Mouse (Mus musculus) limb, embryonic 10.5 days (tissue): ENCODE measurements at regions not wholly inside any gene's neighbourhood (a gene's known extent, or its start where the extent isn't known, plus 50 kb on each side); places are given as distances from the start of the nearest gene placed in this dataset.

Experiments used
- DNase-seq: peaks from one replicate; pipeline ENCODE4 v3.0.0-alpha.2; 2017; ENCODE audit warnings: low spot score
- H3K27ac ChIP-seq: fragments of 300-500 bp; sonication (generic); 2 replicates; pipeline ENCODE4 v1.5.1; 2016; ENCODE audit warnings: mild to moderate bottlenecking
- H3K27me3 ChIP-seq: fragments of 300-500 bp; sonication (generic); 2 replicates; pipeline ENCODE4 v1.6.1; 2016; ENCODE audit warnings: low read depth, mild to moderate bottlenecking; ENCODE audit not compliant: poor library complexity, severe bottlenecking
- H3K36me3 ChIP-seq: fragments of 300-500 bp; sonication (generic); 2 replicates; pipeline ENCODE4 v1.6.1; 2016; ENCODE audit warnings: mild to moderate bottlenecking, moderate library complexity
- H3K4me1 ChIP-seq: fragments of 300-500 bp; sonication (generic); 2 replicates; pipeline ENCODE4 v1.6.1; 2016
- H3K4me3 ChIP-seq: fragments of 300-500 bp; sonication (generic); 2 replicates; pipeline ENCODE4 v1.5.1; 2016; ENCODE audit warnings: mild to moderate bottlenecking, moderate library complexity
- H3K9me3 ChIP-seq: fragments of 300-500 bp; sonication (generic); replicated peaks from 2 replicates; pipeline ENCODE4 v1.6.1; 2016; ENCODE audit warnings: mild to moderate bottlenecking
- WGBS: fragments of 180-500 bp; shearing (Covaris S2); methylation state at CpG from one replicate; pipeline ENCODE4 v1.1.7; 2016; 5-methylcytosine and 5-hydroxymethylcytosine counted together

DNA sequence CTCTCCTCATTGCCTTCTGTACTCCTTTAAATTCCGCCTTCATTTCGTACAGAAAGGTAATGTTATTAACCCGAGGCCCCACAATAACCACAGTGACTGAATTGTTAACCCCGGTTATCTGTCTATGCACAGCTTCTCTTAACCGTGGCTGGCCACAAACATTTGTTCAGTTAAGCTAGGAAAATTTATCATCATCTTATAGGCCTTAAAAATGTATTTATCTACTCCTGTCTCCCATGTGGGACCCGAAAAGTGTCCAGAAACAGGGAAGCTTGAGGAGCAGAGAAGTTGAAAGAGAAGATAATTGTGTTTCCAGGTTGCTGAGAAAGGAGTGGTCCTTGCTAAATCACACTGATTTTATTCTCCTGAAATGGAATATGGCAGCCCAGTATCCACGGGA, 206.6 kb upstream of the Trib2 start:
- no peak for DNase-seq
- WGBS, result 90% methylated on average over 7 of the region's 7 CpGs
- no peak overlapping the region for H3K27ac ChIP-seq
- no peak overlapping the region for H3K4me3 ChIP-seq
- H3K9me3 ChIP-seq, result no peaks in the 10 kb centered on the region
- H3K36me3 ChIP-seq, result no peaks in the 10 kb centered on the region
- H3K4me1 ChIP-seq, result no peaks in the 10 kb centered on the region
- no peaks in the 10 kb centered on the region for H3K27me3 ChIP-seq

DNA sequence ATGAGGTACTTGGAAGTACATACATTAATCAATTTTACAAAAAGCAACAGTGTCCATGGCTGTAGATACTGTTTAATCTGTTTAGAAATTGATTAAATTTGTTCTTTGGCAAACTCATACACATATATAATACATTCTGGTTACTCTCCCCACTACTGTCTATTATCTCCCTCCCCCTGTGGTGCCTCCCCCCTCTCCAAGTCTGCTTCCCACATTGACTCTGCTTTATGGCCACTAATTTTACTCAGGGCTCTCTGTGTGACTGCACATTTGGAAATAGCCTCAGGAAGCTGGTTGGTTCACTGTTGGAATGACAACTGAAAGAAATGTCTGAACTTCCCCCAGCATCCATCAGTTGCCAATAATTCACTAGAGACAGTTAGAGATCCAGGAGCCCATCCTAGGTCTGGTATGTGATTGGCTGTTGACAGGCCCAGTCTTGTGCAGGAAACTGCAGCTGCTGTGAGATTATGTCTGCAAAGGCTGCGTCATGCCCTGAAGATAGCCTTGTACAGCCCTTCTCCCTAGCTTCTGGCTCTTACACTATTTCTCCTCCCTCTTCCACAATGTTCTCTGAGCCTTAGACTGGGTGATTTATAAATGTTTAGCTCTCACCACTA, 204.6 kb upstream of the Trib2 start:
- H3K9me3 ChIP-seq, result no peaks in the 10 kb centered on the region
- H3K27ac ChIP-seq, result no peak overlapping the region
- 74% methylated on average over 1 of the region's 1 CpGs for WGBS
- H3K36me3 ChIP-seq, result no peaks in the 10 kb centered on the region
- no peak for DNase-seq
- H3K4me1 ChIP-seq, result no peaks in the 10 kb centered on the region
- H3K4me3 ChIP-seq, result no peak overlapping the region
- no peaks in the 10 kb centered on the region for H3K27me3 ChIP-seq

DNA sequence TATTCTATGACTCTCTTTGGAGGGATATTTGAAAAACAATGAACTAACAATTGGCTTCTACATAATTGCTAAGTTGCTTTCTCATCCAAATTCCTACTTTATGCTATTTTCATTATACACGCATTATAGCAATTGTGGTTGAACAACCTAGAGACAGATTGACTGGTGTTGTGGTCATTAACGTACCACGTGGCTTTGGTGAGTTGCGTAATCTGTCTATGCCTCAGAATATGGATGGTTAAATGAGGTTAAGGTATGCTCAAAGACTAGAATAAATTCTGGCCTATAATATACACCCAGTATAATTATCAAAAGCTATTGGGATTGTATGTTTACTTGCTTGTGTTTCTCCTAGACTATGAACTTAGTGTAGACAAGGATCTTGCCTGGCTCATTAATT, 201.5 kb upstream of the Trib2 start:
- H3K9me3 ChIP-seq, result no peaks in the 10 kb centered on the region
- no peaks in the 10 kb centered on the region for H3K36me3 ChIP-seq
- H3K4me3 ChIP-seq, result no peak overlapping the region
- no peaks in the 10 kb centered on the region for H3K4me1 ChIP-seq
- H3K27me3 ChIP-seq, result no peaks in the 10 kb centered on the region
- H3K27ac ChIP-seq, result no peak overlapping the region
- no peak for DNase-seq
- WGBS, result 94% methylated on average over 4 of the region's 4 CpGs

DNA sequence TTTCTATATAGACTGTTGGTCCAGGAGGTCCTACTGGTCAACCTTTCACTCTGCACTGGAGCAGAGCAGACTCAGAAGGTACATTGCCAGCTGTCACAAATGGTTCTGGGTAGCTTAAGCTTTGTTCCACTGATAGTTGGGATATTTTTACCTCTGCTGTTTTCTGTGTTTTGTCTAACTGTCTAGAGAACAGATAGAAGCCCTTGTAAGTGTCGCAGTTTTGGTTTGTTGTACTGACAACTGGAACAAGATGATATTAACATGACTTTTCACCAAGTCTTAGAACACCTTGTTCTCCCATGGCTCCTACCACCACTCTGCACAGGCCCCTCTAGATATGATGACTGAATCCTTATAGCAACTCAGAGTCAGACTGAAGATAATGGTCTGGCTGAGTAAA, 199.9 kb upstream of the Trib2 start:
- WGBS, result 86% methylated on average over 1 of the region's 1 CpGs
- no peaks in the 10 kb centered on the region for H3K9me3 ChIP-seq
- H3K27me3 ChIP-seq, result no peaks in the 10 kb centered on the region
- no peaks in the 10 kb centered on the region for H3K36me3 ChIP-seq
- no peak overlapping the region for H3K4me3 ChIP-seq
- no peak for DNase-seq
- peaks cover 3% of the 10 kb centered on the region; the same call in 1 of the 2 replicates for H3K4me1 ChIP-seq
- H3K27ac ChIP-seq, result no peak overlapping the region

DNA sequence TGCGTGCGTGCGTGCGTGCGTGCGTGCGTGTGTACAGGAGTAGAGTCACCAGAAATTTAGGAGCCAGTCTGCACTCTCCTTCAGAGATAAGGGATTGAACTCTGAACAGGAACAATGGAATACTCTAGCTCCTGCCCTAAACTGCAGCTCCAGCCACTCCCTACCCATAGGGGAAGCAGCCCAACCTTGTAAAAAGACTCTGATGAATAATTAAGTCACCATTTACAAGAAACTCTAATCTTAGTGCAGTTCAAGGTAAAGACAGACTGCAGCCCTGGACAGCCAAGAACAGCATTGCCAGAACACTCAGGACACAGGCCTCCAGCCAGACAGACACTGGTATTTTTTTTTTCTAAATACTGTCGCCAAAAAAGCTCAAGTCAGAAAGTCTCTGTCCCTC, 198.9 kb upstream of the Trib2 start:
- DNase-seq, result no peak
- Histone ChIP-seq H3K27me3 (no peaks in the 10 kb centered on the region), H3K9me3 (no peaks in the 10 kb centered on the region), H3K36me3 (no peaks in the 10 kb centered on the region), H3K27ac (no peak overlapping the region), H3K4me1 (peaks cover 7% of the 10 kb centered on the region; the same call in 1 of the 2 replicates), H3K4me3 (no peak overlapping the region)
- 94% methylated on average over 8 of the region's 8 CpGs for WGBS

DNA sequence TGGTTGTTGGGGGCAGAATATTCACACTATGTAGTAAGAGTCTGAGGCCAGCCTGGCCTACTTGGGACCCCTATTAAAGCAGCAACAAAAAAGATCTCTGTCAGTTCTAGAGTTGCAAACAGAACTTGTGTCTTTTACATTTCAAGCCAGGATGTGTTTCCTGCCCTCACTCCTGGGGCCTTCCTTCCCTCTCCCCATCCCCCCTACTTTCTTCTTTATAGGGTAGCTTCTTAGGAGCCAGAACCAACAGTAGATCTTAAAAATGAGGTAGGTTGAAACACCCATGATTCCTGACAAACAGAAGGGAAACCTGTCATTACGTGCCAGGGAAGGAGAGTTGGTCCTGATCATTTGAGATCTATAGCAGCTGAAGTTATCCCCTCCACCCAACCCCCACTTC, 198.0 kb upstream of the Trib2 start:
- no peak for DNase-seq
- Histone ChIP-seq H3K27me3 (no peaks in the 10 kb centered on the region), H3K27ac (no peak overlapping the region), H3K9me3 (no peaks in the 10 kb centered on the region), H3K4me1 (peaks cover 16% of the 10 kb centered on the region), H3K36me3 (no peaks in the 10 kb centered on the region), H3K4me3 (no peak overlapping the region)
- WGBS, result 87% methylated on average over 1 of the region's 1 CpGs

DNA sequence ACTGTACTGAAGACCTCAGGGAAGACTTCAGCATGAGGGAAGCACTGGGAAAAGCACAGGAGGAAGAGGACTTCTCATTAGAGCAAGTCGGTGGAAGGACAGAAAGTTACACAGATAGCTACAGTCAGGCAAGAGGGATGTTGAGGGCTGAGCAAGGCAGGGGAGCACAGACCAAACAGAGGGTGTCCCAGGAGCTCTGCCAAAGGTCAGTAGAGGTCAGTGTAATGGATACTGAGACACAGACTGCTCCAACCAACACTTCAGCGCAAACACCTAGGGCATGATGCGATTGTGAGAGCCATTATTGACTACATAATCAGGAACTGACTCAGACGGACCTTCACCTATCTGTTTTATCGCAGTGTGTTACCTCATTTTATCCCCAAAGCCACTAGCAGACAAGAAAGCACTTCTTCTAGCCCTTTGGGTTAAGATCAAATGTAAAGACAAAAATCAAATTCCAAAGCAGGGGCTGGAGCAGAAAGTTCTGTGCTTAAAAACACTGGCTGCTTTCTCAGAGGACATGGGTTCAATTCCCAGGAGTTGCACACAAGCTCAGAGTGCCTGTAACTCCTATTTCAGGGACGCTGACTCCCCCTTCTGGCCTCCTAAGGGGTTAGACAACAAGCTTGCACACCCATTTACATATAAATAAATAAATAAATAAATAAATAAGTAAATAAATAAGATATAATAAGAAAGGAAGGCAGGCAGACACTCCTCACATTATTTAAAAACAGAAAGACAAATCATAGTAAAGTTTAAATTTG, 197.3 kb upstream of the Trib2 start:
- no peaks in the 10 kb centered on the region for H3K9me3 ChIP-seq
- no peaks in the 10 kb centered on the region for H3K36me3 ChIP-seq
- H3K27me3 ChIP-seq, result no peaks in the 10 kb centered on the region
- WGBS, result 87% methylated on average over 6 of the region's 6 CpGs
- H3K4me3 ChIP-seq, result no peak overlapping the region
- H3K4me1 ChIP-seq, result peaks cover 19% of the 10 kb centered on the region
- no peak for DNase-seq
- H3K27ac ChIP-seq, result no peak overlapping the region

DNA sequence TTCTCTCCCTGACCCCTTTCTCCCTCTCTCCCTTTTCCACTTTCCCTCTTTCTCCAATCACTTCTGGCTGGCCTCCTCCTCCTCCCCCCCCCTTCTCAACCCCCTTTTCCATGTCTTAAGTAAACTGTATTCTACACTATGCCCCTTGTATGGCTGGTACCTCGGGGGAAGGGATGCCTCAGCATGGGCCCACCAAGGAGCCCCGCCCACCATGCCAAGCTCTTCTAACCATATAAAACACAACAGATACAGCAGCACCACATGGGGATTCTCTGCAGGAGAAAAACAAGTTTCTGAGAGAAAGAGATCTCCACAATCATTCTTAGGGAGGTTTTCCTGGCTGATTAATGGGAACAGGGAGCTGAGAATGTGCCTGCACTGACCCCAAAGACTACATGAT, 196.6 kb upstream of the Trib2 start:
- Histone ChIP-seq H3K27ac (no peak overlapping the region), H3K9me3 (no peaks in the 10 kb centered on the region), H3K4me1 (peaks cover 22% of the 10 kb centered on the region), H3K36me3 (no peaks in the 10 kb centered on the region), H3K4me3 (no peak overlapping the region), H3K27me3 (no peaks in the 10 kb centered on the region)
- WGBS, result 82% methylated on average over 2 of the region's 2 CpGs
- DNase-seq, result no peak

DNA sequence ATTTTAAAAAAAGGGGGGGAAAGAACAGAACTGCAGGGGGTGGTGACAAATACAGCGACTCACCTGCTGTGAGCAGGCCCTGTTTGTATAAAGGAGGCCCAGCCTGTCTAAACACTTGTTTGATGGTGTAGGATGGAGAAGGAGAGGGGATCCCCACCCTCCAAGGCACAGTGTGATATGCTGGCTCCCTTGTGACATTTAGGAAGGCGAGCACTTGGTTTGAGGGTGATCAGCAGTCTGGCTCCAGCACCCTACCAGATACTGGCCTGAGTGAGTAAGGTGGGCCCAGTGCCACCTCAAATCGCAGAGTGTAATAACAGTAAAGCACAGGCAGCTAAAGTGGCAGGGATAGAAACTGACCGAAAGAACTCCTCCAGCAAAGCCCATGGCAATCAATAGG, 195.4 kb upstream of the Trib2 start:
- H3K9me3 ChIP-seq, result no peaks in the 10 kb centered on the region
- peaks cover 22% of the 10 kb centered on the region for H3K4me1 ChIP-seq
- H3K36me3 ChIP-seq, result no peaks in the 10 kb centered on the region
- WGBS, result 83% methylated on average over 4 of the region's 4 CpGs
- H3K4me3 ChIP-seq, result no peak overlapping the region
- H3K27me3 ChIP-seq, result no peaks in the 10 kb centered on the region
- DNase-seq, result no peak
- H3K27ac ChIP-seq, result no peak overlapping the region

DNA sequence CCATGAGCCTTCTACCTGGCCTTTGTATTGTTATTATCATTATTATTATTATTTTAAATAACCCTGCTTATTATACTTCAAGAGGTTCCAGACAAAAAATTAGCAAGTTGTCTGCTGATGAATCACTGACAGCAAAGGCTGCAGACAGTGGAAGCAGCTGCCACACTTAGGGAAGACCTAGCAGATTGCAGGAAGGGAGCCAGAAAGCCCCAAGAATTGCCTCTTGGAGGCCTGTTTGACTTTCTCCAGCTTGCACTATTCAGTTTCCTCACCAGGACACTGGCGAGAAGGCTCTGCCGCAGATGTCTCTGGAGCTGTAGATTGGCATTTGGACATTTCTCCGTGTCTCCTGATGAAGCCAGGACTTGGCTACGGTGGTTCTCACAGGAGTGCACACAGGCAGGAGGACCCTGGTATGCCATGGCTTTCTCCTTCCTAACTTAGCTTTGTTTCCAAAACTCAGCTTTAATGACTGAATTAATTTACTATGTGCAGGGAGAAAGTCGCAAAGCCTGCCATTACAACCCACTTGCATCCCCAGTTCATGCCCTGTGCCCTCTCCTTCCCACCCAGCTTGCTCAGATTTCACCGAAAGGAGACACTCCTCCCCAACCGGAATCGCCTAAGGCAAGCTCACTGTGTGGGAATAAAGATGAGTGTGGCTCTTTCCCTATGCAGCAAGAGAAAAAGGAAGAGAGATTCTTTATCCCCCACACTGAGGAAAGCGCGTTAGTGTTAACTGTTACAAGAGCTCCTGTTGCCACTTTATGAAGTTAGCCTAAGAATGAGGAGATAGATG, 193.3 kb upstream of the Trib2 start:
- no peak for DNase-seq
- 51% methylated on average over 10 of the region's 10 CpGs for WGBS
- H3K27me3 ChIP-seq, result no peaks in the 10 kb centered on the region
- no peaks in the 10 kb centered on the region for H3K36me3 ChIP-seq
- no peak overlapping the region for H3K27ac ChIP-seq
- peaks cover 22% of the 10 kb centered on the region for H3K4me1 ChIP-seq
- H3K9me3 ChIP-seq, result no peaks in the 10 kb centered on the region
- H3K4me3 ChIP-seq, result no peak overlapping the region

DNA sequence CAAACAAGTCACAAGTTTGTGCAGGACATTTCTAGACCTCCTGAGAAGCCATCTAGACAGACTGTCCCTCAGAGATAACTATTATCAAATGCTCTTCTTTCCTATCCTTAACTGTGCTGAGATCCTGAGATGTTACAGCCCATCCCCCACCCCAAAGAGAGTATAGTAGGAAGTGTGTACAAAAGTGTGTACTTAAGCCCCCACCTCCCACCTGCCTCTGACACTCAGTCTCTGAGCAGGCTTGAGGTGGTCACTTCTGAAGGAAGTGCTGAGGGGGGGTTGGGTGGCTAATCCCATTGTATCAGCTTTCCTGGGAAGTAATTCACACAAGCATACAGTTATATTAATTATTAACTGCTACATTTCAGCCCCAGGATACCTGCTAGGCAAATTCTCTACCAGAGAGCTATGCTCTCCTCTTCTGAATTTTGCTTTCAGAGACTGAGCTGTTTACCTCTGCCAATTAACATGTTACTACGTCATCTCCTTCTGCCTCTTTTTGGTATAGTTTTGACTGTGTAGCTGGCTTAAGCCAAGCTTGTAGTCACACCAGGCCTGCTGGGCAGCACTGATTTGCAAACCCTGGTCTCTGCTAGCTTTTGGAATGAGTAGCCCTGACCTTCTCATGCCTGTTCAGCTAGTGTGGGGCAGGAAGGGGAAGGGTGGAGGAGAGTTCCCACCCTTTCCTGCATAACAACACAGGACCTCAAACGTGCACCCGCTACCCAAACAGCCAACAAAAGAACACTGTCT, 192.2 kb upstream of the Trib2 start:
- H3K36me3 ChIP-seq, result no peaks in the 10 kb centered on the region
- H3K27ac ChIP-seq, result no peak overlapping the region
- peaks cover 22% of the 10 kb centered on the region for H3K4me1 ChIP-seq
- H3K4me3 ChIP-seq, result no peak overlapping the region
- DNase-seq, result no peak
- no peaks in the 10 kb centered on the region for H3K27me3 ChIP-seq
- WGBS, result 70% methylated on average over 3 of the region's 3 CpGs
- no peaks in the 10 kb centered on the region for H3K9me3 ChIP-seq

DNA sequence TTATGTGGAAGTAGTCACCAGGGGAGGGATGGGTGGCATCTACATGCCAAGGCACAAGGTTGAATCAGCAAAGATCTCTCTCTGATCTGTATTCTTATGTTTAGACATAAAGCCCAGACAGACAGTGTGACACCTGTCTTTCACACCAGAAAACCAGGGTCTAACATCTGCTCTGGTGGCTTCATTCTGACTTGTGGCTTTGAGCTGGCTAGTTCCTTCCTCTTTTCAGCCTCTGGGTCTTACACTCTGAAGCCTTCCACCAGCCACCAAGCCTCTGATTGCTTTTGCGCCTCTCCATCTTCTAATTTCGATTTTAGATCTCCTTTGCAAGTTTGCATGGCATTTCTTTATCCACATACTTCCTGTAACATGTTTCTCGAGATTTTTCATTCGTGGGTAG, 191.5 kb upstream of the Trib2 start:
- H3K36me3 ChIP-seq, result no peaks in the 10 kb centered on the region
- DNase-seq, result no peak
- H3K27me3 ChIP-seq, result no peaks in the 10 kb centered on the region
- WGBS, result 87% methylated on average over 4 of the region's 4 CpGs
- no peak overlapping the region for H3K27ac ChIP-seq
- H3K4me3 ChIP-seq, result no peak overlapping the region
- peaks cover 22% of the 10 kb centered on the region for H3K4me1 ChIP-seq
- no peaks in the 10 kb centered on the region for H3K9me3 ChIP-seq

DNA sequence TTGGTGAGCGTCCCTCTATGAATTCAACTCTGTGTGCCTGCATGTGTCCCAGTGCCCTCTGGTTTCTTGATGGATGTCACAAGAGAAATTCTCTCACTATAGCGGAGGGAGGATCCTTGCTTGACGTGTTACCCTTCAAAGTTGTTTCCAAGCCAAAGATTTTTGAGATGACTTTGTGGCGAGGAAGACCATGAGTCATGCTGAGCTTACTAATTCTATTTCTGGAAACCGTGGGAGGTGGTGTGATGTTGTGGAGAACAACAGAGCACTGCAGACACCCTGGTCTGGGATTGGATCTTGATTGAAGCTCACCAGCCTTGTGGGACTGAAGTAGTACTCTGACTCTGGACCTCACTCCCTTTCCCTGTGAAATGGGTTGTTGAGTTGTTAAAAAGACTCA, 190.0 kb upstream of the Trib2 start:
- Histone ChIP-seq H3K27ac (no peak overlapping the region), H3K4me1 (peaks cover 20% of the 10 kb centered on the region), H3K27me3 (no peaks in the 10 kb centered on the region), H3K9me3 (no peaks in the 10 kb centered on the region), H3K4me3 (no peak overlapping the region), H3K36me3 (no peaks in the 10 kb centered on the region)
- 91% methylated on average over 5 of the region's 5 CpGs for WGBS
- DNase-seq, result no peak
